Mouse (Mus musculus) small intestine, adult 2 months (tissue): Measurements from ENCODE around the gene Btbd35f27.
"Not testable (repeated sequence)": the region's sequence is repeated elsewhere in the genome, so short reads cannot be mapped to it uniquely, and the experiment has no call there.

ENCODE experiments used
- CTCF ChIP-seq: fragments of 200-500 bp; IDR thresholded peaks from 2 replicates; pipeline ENCODE4 v1.5.1; 2012; ENCODE audit warnings: low read depth, mild to moderate bottlenecking, control low read depth, inconsistent platforms, low read length, moderate library complexity, mixed read lengths; ENCODE audit not compliant: insufficient replicate concordance, insufficient read length; ENCODE audit errors: extremely low read depth
- POLR2A ChIP-seq: fragments of 200-500 bp; IDR thresholded peaks from 2 replicates; pipeline ENCODE4 v1.6.1; 2012; ENCODE audit warnings: low read depth, mild to moderate bottlenecking, control low read depth, inconsistent platforms, low read length, moderate library complexity

- not testable (repeated sequence) for TF ChIP-seq CTCF, POLR2A
Observed at GRCm38 (mm10) chrX:4951835-4952234, at the start of gene Btbd35f27.
